Mouse (Mus musculus) E14TG2a.4 (cell line): ENCODE data around the gene Hist1h2bh.

Experiments
- CTCF ChIP-seq: conservative IDR thresholded peaks from 2 replicates; pipeline ENCODE4 v1.5.1; 2014; ENCODE audit warnings: low read length
- NANOG ChIP-seq: IDR thresholded peaks from 2 replicates; pipeline ENCODE4 v1.6.1; 2014; ENCODE audit warnings: borderline replicate concordance, low read length, mixed read lengths

GRCm38 (mm10) chr13:23529005-23529404 lies 14.2 kb downstream of the Hist1h2bh start:
- TF ChIP-seq CTCF, result no peak
- TF ChIP-seq NANOG, result no peak
